Comparison of ENCODE assay signal across 15 mouse cellular contexts in genomic region chr9:86955720-86956119, GRCm38 (mm10). TPM values are rescaled to one million over a fixed set of nuclear protein-coding genes. Genes with fewer than 3 reads are reported as not detected.
A peak's percentile ranks its signal among the peaks of the same experiment; 100 is the strongest.
DNase-seq lines count a peak whose midpoint lies in the region; ATAC-seq and TF ChIP-seq lines count a peak whose summit lies in the region.
"Had no signal": no experiment of that assay in that cellular context is flagged by ENCODE, and none has a peak within 500 bp of the region (broad histone marks: within the 10 kb centered on the region; RNA-seq: fewer than 3 reads in every experiment).

No protein-coding gene starts in this region.

- H3K27me3 ChIP-seq in hindbrain, postnatal 0 days (ENCODE audit: insufficient read depth, low read length) = no peaks in the 10 kb centered on the region
- no peaks in the 10 kb centered on the region for H3K27me3 ChIP-seq in hindbrain, embryonic 13.5 days
- H3K27me3 ChIP-seq in testis, adult 2 months (ENCODE audit: control insufficient read depth, insufficient read depth, low read length) = no peaks in the 10 kb centered on the region
- H3K27me3 ChIP-seq in stomach, postnatal 0 days (ENCODE audit: control insufficient read depth, insufficient read depth, low read length) = no peaks in the 10 kb centered on the region
- H3K27me3 ChIP-seq: limb, embryonic 12.5 days; neural tube, embryonic 13.5 days had no signal

- TF ChIP-seq CTCF in hindbrain, postnatal 0 days (IDR thresholded peaks at IDR 0.05; ENCODE audit: low read depth) = peak; percentile 56
- TF ChIP-seq CTCF in testis, adult 2 months (IDR thresholded peaks at IDR 0.05; ENCODE audit: control insufficient read depth, insufficient read depth, insufficient replicate concordance, low read depth, low read length) = peak; percentile 54; the same call in 1 of the 2 replicates
- TF ChIP-seq CTCF in stomach, postnatal 0 days (IDR thresholded peaks at IDR 0.05; ENCODE audit: low read depth) = peak; percentile 59

- WGBS in hindbrain, postnatal 0 days = 79% methylated on average over 3 of the region's 3 CpGs
- 78% methylated on average over 3 of the region's 3 CpGs for WGBS in hindbrain, embryonic 13.5 days
- WGBS in stomach, postnatal 0 days = 91% methylated on average over 3 of the region's 3 CpGs

- H3K36me3 ChIP-seq in hindbrain, postnatal 0 days (ENCODE audit: insufficient read depth, low read length) = no peaks in the 10 kb centered on the region
- H3K36me3 ChIP-seq in hindbrain, embryonic 13.5 days = no peaks in the 10 kb centered on the region
- no peaks in the 10 kb centered on the region for H3K36me3 ChIP-seq in testis, adult 2 months (ENCODE audit: control insufficient read depth, insufficient read depth, low read length)
- no peaks in the 10 kb centered on the region for H3K36me3 ChIP-seq in stomach, postnatal 0 days (ENCODE audit: control insufficient read depth, insufficient read depth, low read length)
- H3K36me3 ChIP-seq: hindbrain, embryonic 10.5 days; limb, embryonic 12.5 days; neural tube, embryonic 13.5 days had no signal

- H3K4me1 ChIP-seq in hindbrain, postnatal 0 days (ENCODE audit: insufficient read depth, low read length) = no peaks in the 10 kb centered on the region
- H3K4me1 ChIP-seq in hindbrain, embryonic 13.5 days (replicated peaks) = peaks cover 10% of the 10 kb centered on the region; the same call in 1 of the 2 replicates
- no peaks in the 10 kb centered on the region for H3K4me1 ChIP-seq in testis, adult 2 months (ENCODE audit: control insufficient read depth, insufficient read depth, low read length)
- no peaks in the 10 kb centered on the region for H3K4me1 ChIP-seq in stomach, postnatal 0 days (replicated peaks; ENCODE audit: control insufficient read depth, insufficient read depth)
- H3K4me1 ChIP-seq: hindbrain, embryonic 10.5 days; neural tube, embryonic 13.5 days had no signal

- peak; percentile 14 for DNase-seq in adrenal gland, adult 2 months
- no peak for DNase-seq in adrenal gland, adult (ENCODE audit: inconsistent age in 2 of 2, low spot score in 1 of 2)
- no peak for DNase-seq in hindbrain, postnatal 0 days (ENCODE audit: low spot score)
- no peak for DNase-seq in testis, postnatal 10 days (ENCODE audit: low spot score)
- DNase-seq in stomach, postnatal 0 days (ENCODE audit: low spot score) = no peak
- DNase-seq: kidney, postnatal 25 days; right cerebral cortex, postnatal 14 days had no signal

- TF ChIP-seq EP300 in stomach, postnatal 0 days (optimal IDR thresholded peaks at IDR 0.05) = no peak

- no peaks in the 10 kb centered on the region for H3K9me3 ChIP-seq in hindbrain, postnatal 0 days (ENCODE audit: low read length)
- no peaks in the 10 kb centered on the region for H3K9me3 ChIP-seq in hindbrain, embryonic 13.5 days
- H3K9me3 ChIP-seq in stomach, postnatal 0 days (ENCODE audit: control insufficient read depth, low read length) = no peaks in the 10 kb centered on the region
- H3K9me3 ChIP-seq: hindbrain, embryonic 10.5 days; limb, embryonic 12.5 days; neural tube, embryonic 13.5 days had no signal

- no peak overlapping the region for H3K27ac ChIP-seq in hindbrain, postnatal 0 days
- H3K27ac ChIP-seq in hindbrain, embryonic 13.5 days = no peak overlapping the region
- H3K27ac ChIP-seq in testis, adult 2 months (ENCODE audit: control insufficient read depth, insufficient read depth, low read depth, low read length) = no peak overlapping the region
- no peak overlapping the region for H3K27ac ChIP-seq in stomach, postnatal 0 days (replicated peaks)
- H3K27ac ChIP-seq: hindbrain, embryonic 10.5 days; limb, embryonic 12.5 days; neural tube, embryonic 13.5 days had no signal

- no peak overlapping the region for H3K4me2 ChIP-seq in hindbrain, postnatal 0 days (ENCODE audit: low read depth, low read length)
- no peak overlapping the region for H3K4me2 ChIP-seq in hindbrain, embryonic 13.5 days
- H3K4me2 ChIP-seq in stomach, postnatal 0 days (replicated peaks; ENCODE audit: low read depth) = no peak overlapping the region
- H3K4me2 ChIP-seq: limb, embryonic 12.5 days; neural tube, embryonic 13.5 days had no signal

- ATAC-seq in hindbrain, postnatal 0 days = no peak
- ATAC-seq in hindbrain, embryonic 13.5 days (ENCODE audit: low FRiP score) = no peak
- ATAC-seq in stomach, postnatal 0 days (ENCODE audit: low FRiP score, low TSS enrichment) = no peak
- ATAC-seq in inflammation-experienced regulatory T-cells, adult 6 months = no peak

- H3K9ac ChIP-seq in hindbrain, postnatal 0 days (replicated peaks; ENCODE audit: low read length) = no peak overlapping the region
- no peak overlapping the region for H3K9ac ChIP-seq in hindbrain, embryonic 13.5 days
- H3K9ac ChIP-seq in stomach, postnatal 0 days (ENCODE audit: low read length) = no peak overlapping the region
- H3K9ac ChIP-seq: limb, embryonic 12.5 days; neural tube, embryonic 13.5 days had no signal

- no peak overlapping the region for H3K4me3 ChIP-seq in hindbrain, postnatal 0 days (ENCODE audit: low read length)
- no peak overlapping the region for H3K4me3 ChIP-seq in hindbrain, embryonic 13.5 days
- H3K4me3 ChIP-seq in testis, adult 2 months (ENCODE audit: control insufficient read depth, low read depth, low read length) = no peak overlapping the region
- H3K4me3 ChIP-seq in stomach, postnatal 0 days (ENCODE audit: low read depth, low read length) = no peak overlapping the region
- H3K4me3 ChIP-seq: erythroblast, embryonic 14.5 days; hindbrain, embryonic 10.5 days; limb, embryonic 12.5 days; neural tube, embryonic 13.5 days had no signal

- TF ChIP-seq POLR2A in testis, adult 2 months (IDR thresholded peaks at IDR 0.05; ENCODE audit: control insufficient read depth, low read depth, low read length) = no peak

RNA-seq across cellular contexts. Expression of gene Ripply2, which starts 59.6 kb away (rescaled TPM):
- 1 to 10 TPM; 1.8 to 2.3 TPM for total RNA-seq in adrenal gland, adult 2 months (2021)
- 1.1 and 1.9 TPM in 2 replicates for polyA plus RNA-seq in adrenal gland, adult 2 months (2012; rRNA removed)
- total RNA-seq in hindbrain, postnatal 0 days (2014; rRNA removed) = 1.8 and 4.2 TPM in 2 replicates
- 15.0 and 16.0 TPM in 2 replicates for polyA plus RNA-seq in hindbrain, postnatal 0 days (2015; fragmentation: Nextera tagmentation; extraction: Ambion mirVana)
- polyA plus RNA-seq in hindbrain, embryonic 13.5 days (2015; fragmentation: Nextera tagmentation; extraction: Ambion mirVana) = 6.0 and 8.5 TPM in 2 replicates
- not detected in 2 replicates for polyA plus RNA-seq in testis, adult 2 months (2012; rRNA removed)
- 0.27 and 0.38 TPM in 2 replicates for polyA plus RNA-seq in stomach, postnatal 0 days (2015; fragmentation: Nextera tagmentation; extraction: Ambion mirVana)
- not detected for polyA plus RNA-seq in inflammation-experienced regulatory T-cells, adult 6 months (2017; shearing (Covaris generic))
- total RNA-seq: gastrocnemius, adult 8-10 months had no signal
- polyA plus RNA-seq: erythroblast, embryonic 14.5 days; limb, embryonic 12.5 days had no signal
